Mouse (Mus musculus): ENCODE measurements at regions not wholly inside any gene's neighbourhood (a gene's known extent, or its start where the extent isn't known, plus 50 kb on each side); places are given as distances from the start of the nearest gene placed in this dataset.
A peak's percentile ranks its signal among the peaks of the same experiment; 100 is the strongest.

DNA sequence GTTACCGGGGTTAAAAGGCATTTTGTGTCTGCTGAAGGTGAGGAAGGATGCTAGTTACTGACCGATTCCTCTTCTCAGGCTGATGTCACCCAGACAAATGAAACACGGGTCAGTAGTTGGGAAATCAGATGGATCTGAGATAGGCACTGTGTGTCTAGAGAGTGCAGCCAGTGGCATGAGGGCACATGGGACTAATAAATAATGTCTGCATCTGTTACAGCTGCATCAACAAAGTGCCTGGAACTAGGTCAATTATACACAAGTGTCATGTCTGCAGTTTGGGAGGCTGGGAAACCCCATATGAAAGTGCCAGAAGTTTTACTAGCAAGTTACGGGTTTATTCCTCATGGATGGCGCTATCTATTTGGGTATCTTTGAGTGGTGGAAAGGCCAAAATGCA, 68.8 kb downstream of the Cxcl12 start:
- Histone ChIP-seq H3K9ac (ENCODE audit: low read length) (no peak overlapping the region), H3K4me1 (ENCODE audit: control insufficient read depth, insufficient read depth, low read length) (no peaks in the 10 kb centered on the region), H3K27ac (ENCODE audit: low read length) (no peak overlapping the region), H3K4me2 (ENCODE audit: low read depth, low read length) (no peak overlapping the region), H3K9me3 (replicated peaks; ENCODE audit: control insufficient read depth, low read length) (no peaks in the 10 kb centered on the region), H3K27me3 (ENCODE audit: control insufficient read depth, insufficient read depth, low read length) (0 out of 2 replicates have a peak, but pooled peaks cover 2% of the 10 kb centered on the region), H3K4me3 (ENCODE audit: low read length) (no peak overlapping the region), H3K36me3 (ENCODE audit: control insufficient read depth, insufficient read depth) (no peaks in the 10 kb centered on the region)
- WGBS, result 83% methylated on average over 5 of the region's 5 CpGs
- ATAC-seq (replicated peaks; ENCODE audit: extremely low read depth, insufficient read depth, low FRiP score), result no peak

DNA sequence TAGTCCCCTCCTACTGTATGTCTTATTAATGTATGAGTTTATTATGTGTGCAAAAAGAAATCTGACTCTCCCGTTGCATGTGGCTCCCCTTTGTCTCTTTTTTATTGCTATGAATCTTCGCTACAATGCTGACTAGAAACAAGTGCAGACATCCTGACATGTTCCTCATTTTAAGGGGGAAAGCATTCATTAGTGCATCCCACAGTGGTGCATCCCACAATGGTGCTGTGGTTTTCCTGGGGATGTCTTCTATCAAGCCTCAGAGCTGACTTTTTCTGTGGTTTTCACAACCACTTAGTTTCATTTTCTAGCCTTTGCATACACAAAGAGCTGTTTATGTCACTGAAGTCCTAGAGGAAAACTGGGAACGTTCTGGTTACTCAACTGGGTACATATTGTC, 72.9 kb downstream of the Cxcl12 start:
- Histone ChIP-seq H3K27ac (ENCODE audit: low read length) (no peak overlapping the region), H3K4me2 (ENCODE audit: low read depth, low read length) (no peak overlapping the region), H3K9ac (ENCODE audit: low read length) (no peak overlapping the region), H3K36me3 (ENCODE audit: control insufficient read depth, insufficient read depth) (no peaks in the 10 kb centered on the region), H3K4me1 (ENCODE audit: control insufficient read depth, insufficient read depth, low read length) (peaks cover 10% of the 10 kb centered on the region), H3K9me3 (replicated peaks; ENCODE audit: control insufficient read depth, low read length) (no peaks in the 10 kb centered on the region), H3K27me3 (ENCODE audit: control insufficient read depth, insufficient read depth, low read length) (0 out of 2 replicates have a peak, but pooled peaks cover 2% of the 10 kb centered on the region), H3K4me3 (ENCODE audit: low read length) (no peak overlapping the region)
- no peak for ATAC-seq (replicated peaks; ENCODE audit: extremely low read depth, insufficient read depth, low FRiP score)
- WGBS, result 66% methylated on average over 3 of the region's 3 CpGs

DNA sequence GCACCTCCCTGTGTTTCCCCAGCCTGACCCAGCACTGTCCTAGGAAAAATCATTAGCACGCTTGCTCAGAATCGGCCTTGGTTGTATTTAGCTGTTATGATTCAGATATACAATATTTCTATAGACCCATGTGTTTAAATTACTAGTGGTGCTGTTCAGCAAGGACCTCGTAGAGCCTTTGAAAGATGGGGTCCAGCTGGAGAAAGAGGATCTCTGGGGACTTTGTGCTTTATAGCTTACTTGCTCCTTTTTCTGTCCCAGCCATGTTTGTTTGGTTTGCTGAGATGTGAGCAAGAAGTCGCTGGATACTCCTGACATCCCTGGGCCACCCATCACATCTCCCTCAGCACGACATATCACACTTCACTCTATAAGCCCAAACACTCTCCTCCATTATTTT, 77.1 kb downstream of the Cxcl12 start:
- Histone ChIP-seq H3K4me3 (ENCODE audit: low read length) (no peak overlapping the region), H3K36me3 (ENCODE audit: control insufficient read depth, insufficient read depth) (no peaks in the 10 kb centered on the region), H3K27ac (ENCODE audit: low read length) (no peak overlapping the region), H3K4me2 (ENCODE audit: low read depth, low read length) (no peak overlapping the region), H3K27me3 (ENCODE audit: control insufficient read depth, insufficient read depth, low read length) (no peaks in the 10 kb centered on the region), H3K9me3 (replicated peaks; ENCODE audit: control insufficient read depth, low read length) (no peaks in the 10 kb centered on the region), H3K9ac (ENCODE audit: low read length) (no peak overlapping the region), H3K4me1 (ENCODE audit: control insufficient read depth, insufficient read depth, low read length) (peaks cover 24% of the 10 kb centered on the region)
- 62% methylated on average over 5 of the region's 5 CpGs for WGBS
- ATAC-seq (replicated peaks; ENCODE audit: extremely low read depth, insufficient read depth, low FRiP score), result no peak

DNA sequence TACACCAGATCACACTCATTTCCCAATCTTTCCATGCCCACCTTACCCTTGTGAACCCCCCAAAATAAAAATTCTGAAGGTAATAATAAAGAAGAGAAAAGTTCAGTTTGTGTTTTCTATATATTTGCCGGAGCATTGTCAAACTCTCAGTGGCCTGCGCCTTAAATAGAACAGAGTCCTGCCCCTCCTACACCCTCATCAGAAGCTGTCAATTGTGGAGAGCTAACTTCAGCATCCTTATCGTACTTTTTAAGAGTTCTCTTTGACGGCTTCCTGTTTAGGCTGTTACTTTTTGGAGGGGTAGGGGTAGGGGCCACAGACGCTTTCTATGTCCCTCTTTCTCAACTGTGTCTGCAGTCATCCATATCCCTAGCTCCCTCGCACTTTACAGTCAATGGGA, 77.5 kb downstream of the Cxcl12 start:
- 21% methylated on average over 6 of the region's 6 CpGs for WGBS
- no peaks in the 10 kb centered on the region for H3K27me3 ChIP-seq (ENCODE audit: control insufficient read depth, insufficient read depth, low read length)
- ATAC-seq (replicated peaks; ENCODE audit: extremely low read depth, insufficient read depth, low FRiP score), result no peak
- peak overlapping the region; percentile 39 for H3K4me2 ChIP-seq (ENCODE audit: low read depth, low read length)
- H3K4me1 ChIP-seq (ENCODE audit: control insufficient read depth, insufficient read depth, low read length), result peaks cover 24% of the 10 kb centered on the region
- no peak overlapping the region for H3K4me3 ChIP-seq (ENCODE audit: low read length)
- H3K9ac ChIP-seq (ENCODE audit: low read length), result 0 out of 2 replicates have a peak overlapping the region, but pooled peaks have one; percentile 9
- peak overlapping the region; percentile 56 for H3K27ac ChIP-seq (ENCODE audit: low read length)
- no peaks in the 10 kb centered on the region for H3K9me3 ChIP-seq (replicated peaks; ENCODE audit: control insufficient read depth, low read length)
- no peaks in the 10 kb centered on the region for H3K36me3 ChIP-seq (ENCODE audit: control insufficient read depth, insufficient read depth)

DNA sequence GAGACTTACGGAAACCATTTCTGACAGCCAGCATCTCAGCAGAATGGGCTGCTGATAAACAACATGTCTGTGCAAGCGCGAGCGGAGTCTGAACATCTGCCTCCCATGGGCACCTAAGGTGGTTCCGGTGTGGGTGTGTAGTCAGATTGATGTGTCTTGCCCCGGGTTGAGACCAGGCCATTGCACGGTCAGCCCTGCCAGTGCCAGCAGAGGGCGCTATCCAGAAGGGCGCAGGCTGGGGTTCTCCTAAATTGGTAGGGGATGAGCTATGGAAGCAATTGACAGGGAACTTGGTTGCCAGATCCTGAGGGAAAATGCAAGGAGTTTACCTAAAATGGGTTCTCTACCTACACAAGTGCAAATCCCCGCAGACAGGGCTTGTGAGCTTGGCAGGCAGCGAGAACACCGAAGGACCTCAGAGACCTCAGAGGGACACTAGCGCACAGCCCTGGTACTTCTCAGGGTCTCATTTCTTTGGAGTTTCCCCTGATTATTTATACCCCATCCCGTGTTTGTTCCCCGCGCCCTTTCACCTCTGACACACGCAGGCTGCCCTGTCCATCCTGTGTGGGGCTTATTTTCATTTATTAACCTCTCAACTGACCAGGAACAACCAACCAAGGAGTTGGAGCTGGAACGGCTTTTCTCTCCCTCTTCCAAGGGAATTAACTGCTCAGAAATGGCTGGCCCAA, 81.0 kb downstream of the Cxcl12 start:
- Histone ChIP-seq H3K4me2 (ENCODE audit: low read depth, low read length) (no peak overlapping the region), H3K9me3 (replicated peaks; ENCODE audit: control insufficient read depth, low read length) (no peaks in the 10 kb centered on the region), H3K27ac (ENCODE audit: low read length) (no peak overlapping the region), H3K36me3 (ENCODE audit: control insufficient read depth, insufficient read depth) (no peaks in the 10 kb centered on the region), H3K4me1 (ENCODE audit: control insufficient read depth, insufficient read depth, low read length) (peaks cover 39% of the 10 kb centered on the region), H3K27me3 (ENCODE audit: control insufficient read depth, insufficient read depth, low read length) (no peaks in the 10 kb centered on the region), H3K4me3 (ENCODE audit: low read length) (no peak overlapping the region), H3K9ac (ENCODE audit: low read length) (no peak overlapping the region)
- no peak for ATAC-seq (replicated peaks; ENCODE audit: extremely low read depth, insufficient read depth, low FRiP score)
- 81% methylated on average over 18 of the region's 18 CpGs for WGBS

DNA sequence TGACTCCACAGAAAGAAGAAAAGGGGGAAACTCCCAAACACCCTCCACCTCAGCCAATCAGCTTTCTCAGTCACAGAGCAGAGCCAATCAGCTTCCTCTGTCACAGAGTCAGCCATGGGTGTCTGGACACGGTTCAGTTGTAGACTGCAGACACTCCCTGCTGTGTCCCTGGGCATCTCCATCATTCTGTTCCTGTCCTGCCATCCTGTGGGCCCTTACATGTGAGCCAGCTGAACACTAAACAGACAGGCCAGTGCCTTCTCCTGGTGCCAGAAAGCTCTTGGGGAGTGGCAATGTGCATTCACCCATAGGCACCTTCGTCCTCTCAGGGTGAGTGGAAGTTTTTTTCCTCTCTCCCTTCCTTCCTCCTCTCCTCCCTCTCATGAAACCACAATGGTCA, 81.7 kb downstream of the Cxcl12 start:
- H3K4me1 ChIP-seq (ENCODE audit: control insufficient read depth, insufficient read depth, low read length), result peaks cover 41% of the 10 kb centered on the region
- no peak overlapping the region for H3K4me2 ChIP-seq (ENCODE audit: low read depth, low read length)
- no peak for ATAC-seq (replicated peaks; ENCODE audit: extremely low read depth, insufficient read depth, low FRiP score)
- no peak overlapping the region for H3K4me3 ChIP-seq (ENCODE audit: low read length)
- no peaks in the 10 kb centered on the region for H3K36me3 ChIP-seq (ENCODE audit: control insufficient read depth, insufficient read depth)
- no peaks in the 10 kb centered on the region for H3K27me3 ChIP-seq (ENCODE audit: control insufficient read depth, insufficient read depth, low read length)
- no peak overlapping the region for H3K27ac ChIP-seq (ENCODE audit: low read length)
- 53% methylated on average over 2 of the region's 2 CpGs for WGBS
- H3K9ac ChIP-seq (ENCODE audit: low read length), result no peak overlapping the region
- no peaks in the 10 kb centered on the region for H3K9me3 ChIP-seq (replicated peaks; ENCODE audit: control insufficient read depth, low read length)

DNA sequence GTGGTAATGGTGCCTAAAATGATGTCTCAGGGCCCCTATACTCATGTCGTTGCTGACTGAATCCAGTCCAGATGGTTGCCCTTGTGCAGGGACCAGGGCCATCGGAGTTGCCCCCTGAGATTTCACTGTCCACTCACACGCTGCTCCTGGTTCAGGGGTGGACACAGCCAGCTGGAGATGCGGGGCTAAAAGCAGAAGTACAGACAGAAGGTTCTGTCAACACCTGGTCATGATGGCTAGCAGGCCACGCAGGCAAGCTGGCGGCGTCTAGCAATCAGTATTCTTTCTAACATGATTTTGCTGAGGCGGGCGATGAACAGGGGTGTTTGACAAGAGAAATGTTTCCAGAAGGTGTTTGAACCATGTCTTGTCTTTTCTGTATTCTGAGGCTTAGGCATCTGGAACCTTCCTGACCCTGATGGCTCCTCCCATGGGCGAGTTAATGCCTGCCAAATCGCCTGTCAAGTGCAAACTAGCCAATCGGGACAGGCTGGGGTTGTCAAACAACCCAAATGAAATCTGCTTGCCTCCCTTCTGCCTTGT, 83.1 kb downstream of the Cxcl12 start:
- 23% methylated on average over 12 of the region's 12 CpGs for WGBS
- Histone ChIP-seq H3K4me1 (ENCODE audit: control insufficient read depth, insufficient read depth, low read length) (peaks cover 36% of the 10 kb centered on the region), H3K9ac (ENCODE audit: low read length) (no peak overlapping the region), H3K9me3 (replicated peaks; ENCODE audit: control insufficient read depth, low read length) (no peaks in the 10 kb centered on the region), H3K27ac (ENCODE audit: low read length) (peak overlapping the region; percentile 55), H3K4me2 (ENCODE audit: low read depth, low read length) (no peak overlapping the region), H3K36me3 (ENCODE audit: control insufficient read depth, insufficient read depth) (no peaks in the 10 kb centered on the region), H3K4me3 (ENCODE audit: low read length) (no peak overlapping the region), H3K27me3 (ENCODE audit: control insufficient read depth, insufficient read depth, low read length) (no peaks in the 10 kb centered on the region)
- peak; percentile 14; the same call in 1 of the 2 replicates for ATAC-seq (replicated peaks; ENCODE audit: extremely low read depth, insufficient read depth, low FRiP score)

DNA sequence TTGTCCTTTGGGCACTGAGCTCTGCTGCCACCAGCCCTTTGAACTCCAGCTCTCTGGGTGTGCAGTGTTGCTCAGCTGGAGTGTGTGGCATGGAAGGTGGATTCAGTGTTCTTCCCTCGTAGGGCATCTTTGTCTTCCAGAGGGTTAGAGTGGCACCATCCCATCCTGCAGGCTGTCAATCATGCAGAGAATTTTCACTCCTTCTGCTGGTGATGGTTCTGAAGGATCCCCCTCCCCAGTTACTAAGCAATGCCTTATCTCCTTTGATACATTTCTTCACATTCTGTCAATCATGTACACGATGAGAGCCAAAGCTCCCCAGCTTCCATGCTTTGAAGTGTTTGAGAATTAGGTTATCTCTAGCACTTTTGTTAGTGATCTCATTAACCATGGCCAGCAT, 84.0 kb downstream of the Cxcl12 start:
- WGBS, result 45% methylated on average over 2 of the region's 2 CpGs
- H3K27ac ChIP-seq (ENCODE audit: low read length), result no peak overlapping the region
- ATAC-seq (replicated peaks; ENCODE audit: extremely low read depth, insufficient read depth, low FRiP score), result no peak

DNA sequence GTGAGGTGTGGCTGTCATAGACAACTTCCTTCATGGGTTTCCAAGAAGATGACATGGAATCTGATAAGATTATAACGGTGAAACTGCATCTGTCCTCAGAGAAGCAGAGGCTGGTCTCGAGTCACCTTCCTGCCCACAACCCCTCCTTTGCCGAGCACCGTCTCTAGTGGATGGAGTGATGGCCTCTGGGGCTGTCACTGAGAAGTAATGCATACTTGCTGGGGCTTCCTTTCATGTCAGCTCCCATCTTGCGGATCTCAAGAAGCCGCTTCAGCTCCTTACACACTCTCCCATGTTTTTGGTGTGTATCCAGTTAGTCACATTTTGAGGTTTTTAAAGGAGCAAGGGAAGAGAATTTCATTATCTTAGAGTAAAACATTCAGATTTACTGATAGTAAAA, 84.7 kb downstream of the Cxcl12 start:
- ATAC-seq (replicated peaks; ENCODE audit: extremely low read depth, insufficient read depth, low FRiP score), result no peak
- no peak overlapping the region for H3K4me2 ChIP-seq (ENCODE audit: low read depth, low read length)
- no peaks in the 10 kb centered on the region for H3K27me3 ChIP-seq (ENCODE audit: control insufficient read depth, insufficient read depth, low read length)
- no peak overlapping the region for H3K27ac ChIP-seq (ENCODE audit: low read length)
- WGBS, result 70% methylated on average over 6 of the region's 6 CpGs
- peaks cover 31% of the 10 kb centered on the region for H3K4me1 ChIP-seq (ENCODE audit: control insufficient read depth, insufficient read depth, low read length)
- no peak overlapping the region for H3K9ac ChIP-seq (ENCODE audit: low read length)
- no peaks in the 10 kb centered on the region for H3K9me3 ChIP-seq (replicated peaks; ENCODE audit: control insufficient read depth, low read length)
- no peak overlapping the region for H3K4me3 ChIP-seq (ENCODE audit: low read length)
- H3K36me3 ChIP-seq (ENCODE audit: control insufficient read depth, insufficient read depth), result no peaks in the 10 kb centered on the region

More for the DNA sequence above, 84.0 kb downstream of the Cxcl12 start:
- no peak overlapping the region for H3K4me3 ChIP-seq (ENCODE audit: low read length)
- H3K9me3 ChIP-seq (replicated peaks; ENCODE audit: control insufficient read depth, low read length), result no peaks in the 10 kb centered on the region
- no peaks in the 10 kb centered on the region for H3K36me3 ChIP-seq (ENCODE audit: control insufficient read depth, insufficient read depth)
- H3K27me3 ChIP-seq (ENCODE audit: control insufficient read depth, insufficient read depth, low read length), result no peaks in the 10 kb centered on the region
- H3K9ac ChIP-seq (ENCODE audit: low read length), result no peak overlapping the region
- H3K4me1 ChIP-seq (ENCODE audit: control insufficient read depth, insufficient read depth, low read length), result peaks cover 34% of the 10 kb centered on the region
- no peak overlapping the region for H3K4me2 ChIP-seq (ENCODE audit: low read depth, low read length)
